Mouse (Mus musculus): ENCODE measurements around the gene Dbp.

- TF ChIP-seq HCFC1 (IDR thresholded peaks at IDR 0.05; ENCODE audit: borderline replicate concordance, insufficient read depth, low read length): no peak
- TF ChIP-seq ZNF384 (IDR thresholded peaks at IDR 0.05; ENCODE audit: low read depth, low read length): no peak
- TF ChIP-seq MAFK (IDR thresholded peaks at IDR 0.05; ENCODE audit: insufficient read depth, low read depth, low read length): no peak
Measured at GRCm38 (mm10) chr7:45709677-45710355, 4.9 kb downstream of the Dbp start.

Measured in ES-E14 (cell line).